Mouse (Mus musculus) forebrain, embryonic 15.5 days (tissue): ENCODE measurements around the gene Trappc6b. TPM values are rescaled to one million over a fixed set of nuclear protein-coding genes. Genes with fewer than 3 reads are reported as not detected.

ENCODE experiments used
- ATAC-seq: fragments of 200-750 bp; cut with Nextera tagmentation; replicated peaks from 2 replicates; pipeline ENCODE4 v1.8.0; 2017; ENCODE audit warnings: mild to moderate bottlenecking, moderate TSS enrichment, moderate library complexity
- H3K27ac ChIP-seq: fragments of 300-500 bp; sonication (generic); replicated peaks from 2 replicates; pipeline ENCODE4 v1.5.1; 2015; ENCODE audit warnings: mild to moderate bottlenecking, inconsistent platforms
- H3K27me3 ChIP-seq: fragments of 300-500 bp; sonication (generic); 2 replicates; pipeline ENCODE4 v1.6.1; 2015; ENCODE audit warnings: inconsistent platforms
- H3K36me3 ChIP-seq: fragments of 300-500 bp; sonication (generic); 2 replicates; pipeline ENCODE4 v1.6.1; 2015; ENCODE audit warnings: mild to moderate bottlenecking, inconsistent platforms
- H3K4me1 ChIP-seq: fragments of 300-500 bp; sonication (generic); 2 replicates; pipeline ENCODE4 v1.6.1; 2015; ENCODE audit warnings: inconsistent platforms
- H3K4me2 ChIP-seq: fragments of 300-500 bp; sonication (generic); replicated peaks from 2 replicates; pipeline ENCODE4 v1.6.1; 2015; ENCODE audit warnings: mild to moderate bottlenecking, inconsistent platforms
- H3K4me3 ChIP-seq: fragments of 300-500 bp; sonication (generic); 2 replicates; pipeline ENCODE4 v1.5.1; 2015; ENCODE audit warnings: mild to moderate bottlenecking, inconsistent platforms
- H3K9ac ChIP-seq: fragments of 300-500 bp; sonication (generic); replicated peaks from 2 replicates; pipeline ENCODE4 v1.6.1; 2015; ENCODE audit warnings: mild to moderate bottlenecking, inconsistent platforms
- H3K9me3 ChIP-seq: fragments of 300-500 bp; sonication (generic); 2 replicates; pipeline ENCODE4 v1.6.1; 2016; ENCODE audit warnings: inconsistent platforms
- WGBS: fragments of 180-500 bp; shearing (Covaris S2); methylation state at CpG from one replicate; pipeline ENCODE4 v1.1.7; 2015; ENCODE audit warnings: mixed read lengths; 5-methylcytosine and 5-hydroxymethylcytosine counted together
- polyA plus RNA-seq: library from polyadenylated mRNA; unstranded; fragments of >200 nt; fragmentation: Nextera tagmentation; extraction: Ambion mirVana; gene quantifications from 2 replicates; pipeline ENCODE4 v1.2.1, GENCODE M21; 2015

The Trappc6b gene
- polyA plus RNA-seq, 1 experiment from 2014 or later = 159 TPM

DNA sequence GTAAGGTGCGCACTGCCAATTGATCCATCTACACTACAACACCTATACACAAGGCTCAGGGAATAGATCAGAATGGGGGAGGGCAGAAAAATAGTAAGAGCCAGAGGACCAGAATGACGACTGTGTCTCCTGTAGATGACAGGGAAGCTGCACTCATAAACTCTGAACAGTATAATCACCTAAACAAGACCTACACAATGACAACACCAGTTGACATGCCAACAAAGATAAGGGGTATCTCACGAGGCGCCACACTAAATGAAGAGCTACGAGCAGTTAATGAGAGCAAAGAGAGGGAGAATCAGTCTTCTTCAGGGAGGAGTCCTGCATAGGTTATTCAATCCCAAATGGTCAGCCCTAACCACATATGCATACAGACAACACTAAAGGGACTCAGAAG lies 8.1 kb downstream of the Trappc6b start:
- Histone ChIP-seq H3K27me3 (no peaks in the 10 kb centered on the region), H3K9ac (no peak overlapping the region), H3K4me2 (no peak overlapping the region), H3K4me1 (peaks cover under 1% of the 10 kb centered on the region; the same call in 1 of the 2 replicates), H3K4me3 (no peak overlapping the region), H3K36me3 (peaks cover 20% of the 10 kb centered on the region), H3K9me3 (no peaks in the 10 kb centered on the region), H3K27ac (no peak overlapping the region)
- no peak for ATAC-seq
- 90% methylated on average over 5 of the region's 5 CpGs for WGBS

DNA sequence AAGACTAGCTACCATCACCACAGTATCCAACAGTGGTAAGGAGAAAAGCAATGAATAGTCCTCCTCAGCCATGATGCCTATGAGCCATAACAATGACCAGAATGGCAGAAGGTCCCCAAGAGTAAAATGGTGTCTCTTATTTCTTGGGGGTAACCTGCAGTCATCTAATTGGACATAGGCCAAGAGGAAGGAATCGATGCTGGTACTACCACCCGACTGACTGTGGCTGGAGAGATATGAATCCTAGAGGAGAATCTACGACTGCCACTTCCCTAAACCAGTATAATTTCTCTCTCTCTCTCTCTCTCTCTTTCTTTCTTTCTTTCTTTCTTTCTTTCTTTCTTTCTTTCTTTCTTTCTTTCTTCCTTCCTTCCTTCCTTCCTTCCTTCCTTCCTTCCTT lies 8.8 kb downstream of the Trappc6b start:
- no peak overlapping the region for H3K27ac ChIP-seq
- no peak overlapping the region for H3K4me3 ChIP-seq
- ATAC-seq = no peak
- H3K36me3 ChIP-seq = peaks cover 24% of the 10 kb centered on the region
- no peak overlapping the region for H3K4me2 ChIP-seq
- WGBS = 91% methylated on average over 3 of the region's 3 CpGs
- H3K27me3 ChIP-seq = no peaks in the 10 kb centered on the region
- no peaks in the 10 kb centered on the region for H3K4me1 ChIP-seq
- H3K9me3 ChIP-seq = no peaks in the 10 kb centered on the region
- no peak overlapping the region for H3K9ac ChIP-seq

GRCm38 (mm10) chr12:59040851-59041250 lies 20.4 kb downstream of the Trappc6b start:
- H3K27me3 ChIP-seq = no peaks in the 10 kb centered on the region
- WGBS = 37% methylated on average over 7 of the region's 7 CpGs
- no peak overlapping the region for H3K27ac ChIP-seq
- no peaks in the 10 kb centered on the region for H3K9me3 ChIP-seq
- no peak overlapping the region for H3K9ac ChIP-seq
- 0 out of 2 replicates have a peak, but pooled peaks cover 5% of the 10 kb centered on the region for H3K4me1 ChIP-seq
- peaks cover 36% of the 10 kb centered on the region for H3K36me3 ChIP-seq
- H3K4me2 ChIP-seq = no peak overlapping the region
- ATAC-seq = 0 out of 2 replicates have a peak, but pooled peaks have one; percentile 26
- H3K4me3 ChIP-seq = no peak overlapping the region

- Histone ChIP-seq H3K36me3 (peaks cover 30% of the 10 kb centered on the region), H3K27me3 (no peaks in the 10 kb centered on the region), H3K27ac (0 out of 2 replicates have a peak overlapping the region, but pooled peaks have one; percentile 32), H3K9me3 (no peaks in the 10 kb centered on the region), H3K4me3 (no peak overlapping the region), H3K4me1 (0 out of 2 replicates have a peak, but pooled peaks cover 5% of the 10 kb centered on the region), H3K9ac (no peak overlapping the region), H3K4me2 (peak overlapping the region; percentile 11; the same call in 1 of the 2 replicates)
- peak; percentile 80 for ATAC-seq
- whole genome bisulfite sequencing = 5% methylated on average over 23 of the region's 23 CpGs
Observed at GRCm38 (mm10) chr12:59039971-59040844, 21.1 kb downstream of the Trappc6b start.

DNA sequence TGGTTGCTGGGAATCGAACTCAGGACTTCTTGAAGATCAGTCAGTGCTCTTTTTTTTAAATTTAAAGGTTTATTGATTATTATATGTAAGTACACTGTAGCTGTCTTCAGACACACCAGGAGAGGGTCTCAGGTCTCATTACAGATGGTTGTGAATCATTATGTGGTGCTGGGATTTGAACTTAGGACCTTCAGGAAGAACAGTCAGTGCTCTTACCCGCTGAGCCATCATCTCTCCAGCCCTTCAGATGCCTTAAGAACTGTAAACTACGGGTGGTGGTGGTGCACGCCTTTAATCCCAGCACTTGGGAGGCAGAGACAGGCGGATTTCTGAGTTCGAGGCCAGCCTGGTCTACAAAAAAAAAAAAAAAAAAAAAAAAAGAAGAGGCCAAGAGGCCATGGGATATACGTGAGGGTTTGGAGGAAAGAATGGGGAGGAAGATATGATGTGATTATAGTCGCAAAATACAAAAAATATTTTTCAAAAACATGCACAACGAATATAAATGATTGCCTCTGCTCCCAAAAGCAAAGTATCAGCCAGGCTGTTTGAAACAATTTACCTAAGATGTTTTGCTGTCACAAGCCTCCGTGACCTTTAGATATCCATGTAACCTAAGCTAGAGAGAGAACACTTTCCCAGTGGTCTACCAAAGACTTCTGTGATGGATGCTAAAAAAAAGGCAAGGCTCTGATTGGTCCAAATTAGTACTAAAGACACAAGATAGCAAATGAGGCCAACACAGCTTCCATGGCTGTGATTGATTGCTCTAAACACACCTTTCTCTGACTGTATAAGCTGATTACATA lies 21.9 kb downstream of the Trappc6b start:
- H3K27ac ChIP-seq = 0 out of 2 replicates have a peak overlapping the region, but pooled peaks have one; percentile 32
- no peak overlapping the region for H3K4me3 ChIP-seq
- WGBS = 72% methylated on average over 10 of the region's 10 CpGs
- no peaks in the 10 kb centered on the region for H3K9me3 ChIP-seq
- no peaks in the 10 kb centered on the region for H3K27me3 ChIP-seq
- H3K4me1 ChIP-seq = 0 out of 2 replicates have a peak, but pooled peaks cover 5% of the 10 kb centered on the region
- no peak; the same call in 1 of the 2 replicates for ATAC-seq
- no peak overlapping the region for H3K9ac ChIP-seq
- H3K36me3 ChIP-seq = peaks cover 26% of the 10 kb centered on the region
- H3K4me2 ChIP-seq = 0 out of 2 replicates have a peak overlapping the region, but pooled peaks have one; percentile 11

DNA sequence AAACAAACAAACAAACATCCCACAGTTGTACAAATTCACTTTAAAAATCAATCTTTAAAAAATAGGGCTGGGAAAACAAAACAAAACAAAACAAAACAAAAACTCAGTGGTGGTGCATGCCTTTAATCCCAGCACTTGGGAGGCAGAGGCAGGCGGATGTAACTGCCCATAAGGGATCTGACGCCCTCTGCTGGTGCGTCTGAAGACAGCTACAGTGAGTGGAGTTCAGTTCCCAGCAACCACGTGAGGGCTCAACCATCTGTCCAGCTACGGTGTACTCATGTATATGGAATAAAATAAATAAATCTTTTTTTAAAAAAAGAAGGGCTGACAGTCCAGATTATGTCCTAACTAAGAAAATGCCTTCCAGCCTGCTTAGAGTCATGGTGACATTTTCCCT lies 29.2 kb downstream of the Trappc6b start:
- Histone ChIP-seq H3K4me1 (no peaks in the 10 kb centered on the region), H3K27me3 (no peaks in the 10 kb centered on the region), H3K9ac (no peak overlapping the region), H3K27ac (no peak overlapping the region), H3K4me3 (no peak overlapping the region), H3K9me3 (no peaks in the 10 kb centered on the region), H3K36me3 (peaks cover 6% of the 10 kb centered on the region; the same call in 1 of the 2 replicates), H3K4me2 (no peak overlapping the region)
- WGBS = 72% methylated on average over 5 of the region's 5 CpGs
- ATAC-seq = no peak

- ATAC-seq = no peak
- Histone ChIP-seq H3K36me3 (peaks cover 29% of the 10 kb centered on the region), H3K4me2 (no peak overlapping the region), H3K9ac (no peak overlapping the region), H3K27ac (no peak overlapping the region), H3K27me3 (no peaks in the 10 kb centered on the region), H3K4me1 (no peaks in the 10 kb centered on the region), H3K4me3 (no peak overlapping the region), H3K9me3 (no peaks in the 10 kb centered on the region)
- 96% methylated on average over 4 of the region's 4 CpGs for WGBS
Observed at GRCm38 (mm10) chr12:59021306-59021705, 40.0 kb downstream of the Trappc6b start.

GRCm38 (mm10) chr12:59019891-59020290 lies 41.4 kb downstream of the Trappc6b start:
- no peak for ATAC-seq
- H3K4me1 ChIP-seq = no peaks in the 10 kb centered on the region
- H3K4me3 ChIP-seq = no peak overlapping the region
- H3K4me2 ChIP-seq = no peak overlapping the region
- H3K9me3 ChIP-seq = no peaks in the 10 kb centered on the region
- H3K9ac ChIP-seq = no peak overlapping the region
- 89% methylated on average over 2 of the region's 2 CpGs for WGBS
- peaks cover 29% of the 10 kb centered on the region for H3K36me3 ChIP-seq
- H3K27ac ChIP-seq = no peak overlapping the region
- H3K27me3 ChIP-seq = no peaks in the 10 kb centered on the region

GRCm38 (mm10) chr12:59017970-59018369 lies 43.3 kb downstream of the Trappc6b start:
- 86% methylated on average over 8 of the region's 8 CpGs for WGBS
- Histone ChIP-seq H3K4me3 (no peak overlapping the region), H3K27me3 (no peaks in the 10 kb centered on the region), H3K4me1 (peaks cover 7% of the 10 kb centered on the region; the same call in 1 of the 2 replicates), H3K27ac (no peak overlapping the region), H3K9ac (no peak overlapping the region), H3K4me2 (no peak overlapping the region), H3K36me3 (peaks cover 29% of the 10 kb centered on the region), H3K9me3 (no peaks in the 10 kb centered on the region)
- ATAC-seq = no peak

- peaks cover 35% of the 10 kb centered on the region for H3K4me1 ChIP-seq
- peak within 1 kb of the TSS; percentile 56 for H3K9ac ChIP-seq
- no peaks in the 10 kb centered on the region for H3K27me3 ChIP-seq
- peak; percentile 71 for ATAC-seq
- H3K9me3 ChIP-seq = no peaks in the 10 kb centered on the region
- peak within 1 kb of the TSS; percentile 97 for H3K4me3 ChIP-seq
- H3K36me3 ChIP-seq = peaks cover 7% of the 10 kb centered on the region
- peak within 1 kb of the TSS; percentile 83 for H3K27ac ChIP-seq
- WGBS = 0% methylated on average over 28 of the region's 28 CpGs
- H3K4me2 ChIP-seq = peak within 1 kb of the TSS; percentile 59
Observed at GRCm38 (mm10) chr12:59013234-59013633, 48.0 kb downstream of the Trappc6b start, which contains the start of gene Gemin2. Gene Gemin2 (plus strand): TSS chr12:59013393.

DNA sequence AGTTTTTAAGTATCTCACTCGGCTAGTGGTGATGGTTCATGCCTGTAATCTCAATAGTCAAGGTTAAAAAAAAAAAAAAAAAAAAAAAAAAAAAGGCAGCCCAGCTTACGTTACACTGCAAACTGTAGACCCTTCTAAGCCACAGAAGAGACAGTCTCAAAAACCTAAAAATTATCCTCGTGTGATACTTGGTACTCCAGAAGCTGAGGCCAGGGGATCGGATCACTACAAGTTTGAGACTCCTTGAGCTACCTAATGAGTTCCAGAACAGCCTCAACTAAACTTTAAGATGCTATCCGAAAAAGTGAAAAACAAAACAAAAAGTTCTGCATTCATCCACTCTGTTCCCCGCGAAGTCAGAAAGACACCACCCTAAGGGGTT lies 48.6 kb downstream of the Trappc6b start:
- no peaks in the 10 kb centered on the region for H3K27me3 ChIP-seq
- no peak for ATAC-seq
- H3K4me3 ChIP-seq = peak overlapping the region; percentile 97
- H3K9ac ChIP-seq = peak overlapping the region; percentile 44; the same call in 1 of the 2 replicates
- 2% methylated on average over 7 of the region's 7 CpGs for WGBS
- H3K36me3 ChIP-seq = peaks cover 4% of the 10 kb centered on the region; the same call in 1 of the 2 replicates
- no peaks in the 10 kb centered on the region for H3K9me3 ChIP-seq
- H3K4me1 ChIP-seq = peaks cover 35% of the 10 kb centered on the region
- peak overlapping the region; percentile 59 for H3K4me2 ChIP-seq
- peak overlapping the region; percentile 83 for H3K27ac ChIP-seq
